Mouse (Mus musculus) hindbrain, embryonic 16.5 days (tissue): ENCODE results near the gene Parp3. TPM values are rescaled to one million over a fixed set of nuclear protein-coding genes. Genes with fewer than 3 reads are reported as not detected.

ENCODE experiments used
- ATAC-seq: fragments of 200-750 bp; cut with Nextera tagmentation; 2 replicates; pipeline ENCODE4 v1.8.0; 2017; ENCODE audit warnings: moderate TSS enrichment, moderate library complexity
- H3K27ac ChIP-seq: fragments of 300-500 bp; sonication (generic); 2 replicates; pipeline ENCODE4 v1.5.1; 2014; ENCODE audit warnings: low read depth, mild to moderate bottlenecking, control low read depth, low read length, moderate library complexity
- H3K27me3 ChIP-seq: fragments of 300-500 bp; sonication (generic); replicated peaks from 2 replicates; pipeline ENCODE4 v1.6.1; 2014; ENCODE audit warnings: low read length; ENCODE audit not compliant: control insufficient read depth, insufficient read depth
- H3K36me3 ChIP-seq: fragments of 300-500 bp; sonication (generic); 2 replicates; pipeline ENCODE4 v1.6.1; 2014; ENCODE audit warnings: mild to moderate bottlenecking, low read length, moderate library complexity, mixed read lengths; ENCODE audit not compliant: control insufficient read depth, insufficient read depth
- H3K4me1 ChIP-seq: fragments of 300-500 bp; sonication (generic); 2 replicates; pipeline ENCODE4 v1.6.1; 2014; ENCODE audit warnings: low read depth, low read length; ENCODE audit not compliant: control insufficient read depth, insufficient read depth
- H3K4me2 ChIP-seq: fragments of 300-500 bp; sonication (generic); 2 replicates; pipeline ENCODE4 v1.6.1; 2014; ENCODE audit warnings: mild to moderate bottlenecking, low read length, control low read depth, moderate library complexity
- H3K4me3 ChIP-seq: fragments of 300-500 bp; sonication (generic); 2 replicates; pipeline ENCODE4 v1.5.1; 2014; ENCODE audit warnings: mild to moderate bottlenecking, low read length, control low read depth, moderate library complexity
- H3K9ac ChIP-seq: fragments of 300-500 bp; sonication (generic); 2 replicates; pipeline ENCODE4 v1.6.1; 2014; ENCODE audit warnings: low read depth, mild to moderate bottlenecking, control low read depth, low read length, moderate library complexity
- H3K9me3 ChIP-seq: fragments of 300-500 bp; sonication (generic); 2 replicates; pipeline ENCODE4 v1.6.1; 2014; ENCODE audit warnings: mild to moderate bottlenecking, low read length, moderate library complexity; ENCODE audit not compliant: control insufficient read depth
- whole genome bisulfite sequencing: fragments of 180-500 bp; shearing (Covaris S2); extraction: QIAGEN DNeasy Blood & Tissue Kit; methylation state at CpG from one replicate; pipeline ENCODE4 v1.1.7; 2014; 5-methylcytosine and 5-hydroxymethylcytosine counted together
- polyA plus RNA-seq: library from polyadenylated mRNA; unstranded; fragments of >200 nt; fragmentation: Nextera tagmentation; extraction: Ambion mirVana; gene quantifications from 2 replicates; pipeline ENCODE4 v1.2.1, GENCODE M21; 2015

Gene Parp3
- polyA plus RNA-seq, 1 experiment from 2014 or later, result 1.3 TPM

GRCm38 (mm10) chr9:106471892-106472291, 4.9 kb downstream of the Parp3 start:
- Histone ChIP-seq H3K27ac (no peak overlapping the region), H3K9ac (no peak overlapping the region), H3K36me3 (no peaks in the 10 kb centered on the region), H3K4me2 (no peak overlapping the region), H3K4me3 (no peak overlapping the region), H3K9me3 (no peaks in the 10 kb centered on the region), H3K27me3 (no peaks in the 10 kb centered on the region), H3K4me1 (no peaks in the 10 kb centered on the region; the same call in 1 of the 2 replicates)
- 29% methylated on average over 5 of the region's 5 CpGs for WGBS
- no peak for ATAC-seq

- no peak overlapping the region for H3K9ac ChIP-seq
- H3K27me3 ChIP-seq, result no peaks in the 10 kb centered on the region
- no peak overlapping the region for H3K4me2 ChIP-seq
- H3K4me1 ChIP-seq, result no peaks in the 10 kb centered on the region; the same call in 1 of the 2 replicates
- no peaks in the 10 kb centered on the region for H3K36me3 ChIP-seq
- no peaks in the 10 kb centered on the region for H3K9me3 ChIP-seq
- H3K4me3 ChIP-seq, result no peak overlapping the region
- H3K27ac ChIP-seq, result no peak overlapping the region
- WGBS, result 70% methylated on average over 14 of the region's 14 CpGs
- no peak for ATAC-seq
These were observed 5.6 kb downstream of the Parp3 start for GRCm38 (mm10) chr9:106470991-106471750.

GRCm38 (mm10) chr9:106469776-106470175, 7.0 kb downstream of the Parp3 start:
- H3K4me3 ChIP-seq, result no peak overlapping the region
- WGBS, result 81% methylated on average over 9 of the region's 9 CpGs
- no peaks in the 10 kb centered on the region for H3K36me3 ChIP-seq
- H3K9me3 ChIP-seq, result no peaks in the 10 kb centered on the region
- H3K9ac ChIP-seq, result no peak overlapping the region
- ATAC-seq, result no peak
- H3K4me1 ChIP-seq, result peaks cover 12% of the 10 kb centered on the region
- no peak overlapping the region for H3K27ac ChIP-seq
- no peak overlapping the region for H3K4me2 ChIP-seq
- H3K27me3 ChIP-seq, result no peaks in the 10 kb centered on the region

GRCm38 (mm10) chr9:106469317-106469716, 7.4 kb downstream of the Parp3 start:
- ATAC-seq, result no peak
- Histone ChIP-seq H3K27ac (no peak overlapping the region), H3K27me3 (no peaks in the 10 kb centered on the region), H3K9me3 (no peaks in the 10 kb centered on the region), H3K4me3 (no peak overlapping the region), H3K36me3 (peaks cover under 1% of the 10 kb centered on the region; the same call in 1 of the 2 replicates), H3K9ac (no peak overlapping the region), H3K4me2 (no peak overlapping the region), H3K4me1 (peaks cover 17% of the 10 kb centered on the region)
- 78% methylated on average over 6 of the region's 6 CpGs for WGBS

- Histone ChIP-seq H3K27me3 (no peaks in the 10 kb centered on the region), H3K4me2 (no peak overlapping the region), H3K27ac (no peak overlapping the region), H3K4me1 (peaks cover 18% of the 10 kb centered on the region), H3K9ac (no peak overlapping the region), H3K36me3 (peaks cover 10% of the 10 kb centered on the region), H3K4me3 (no peak overlapping the region), H3K9me3 (no peaks in the 10 kb centered on the region)
- WGBS, result 81% methylated on average over 7 of the region's 7 CpGs
- no peak for ATAC-seq
These were observed 9.0 kb downstream of the Parp3 start for GRCm38 (mm10) chr9:106467746-106468145.

- Histone ChIP-seq H3K4me2 (no peak overlapping the region), H3K36me3 (peaks cover 16% of the 10 kb centered on the region), H3K9me3 (no peaks in the 10 kb centered on the region), H3K9ac (no peak overlapping the region), H3K27ac (no peak overlapping the region), H3K27me3 (no peaks in the 10 kb centered on the region), H3K4me1 (peaks cover 18% of the 10 kb centered on the region), H3K4me3 (no peak overlapping the region)
- 88% methylated on average over 6 of the region's 6 CpGs for WGBS
- ATAC-seq, result no peak
These were observed 10.0 kb downstream of the Parp3 start for GRCm38 (mm10) chr9:106466721-106467120.

- Histone ChIP-seq H3K9ac (peak within 1 kb of the TSS; percentile 83), H3K36me3 (peaks cover 20% of the 10 kb centered on the region), H3K9me3 (no peaks in the 10 kb centered on the region), H3K27ac (peak within 1 kb of the TSS; percentile 93), H3K27me3 (no peaks in the 10 kb centered on the region), H3K4me1 (peaks cover 18% of the 10 kb centered on the region), H3K4me2 (peak within 1 kb of the TSS; percentile 97), H3K4me3 (peak within 1 kb of the TSS; percentile 57)
- WGBS, result 27% methylated on average over 19 of the region's 26 CpGs
- ATAC-seq, result peak; percentile 60
These were observed 11.1 kb downstream of the Parp3 start, which contains the start of gene Gpr62 for GRCm38 (mm10) chr9:106465571-106466200. TSS of gene Gpr62 (minus strand) at chr9:106465938.

GRCm38 (mm10) chr9:106464751-106465541, 11.8 kb downstream of the Parp3 start:
- H3K4me1 ChIP-seq, result peaks cover 18% of the 10 kb centered on the region
- H3K36me3 ChIP-seq, result peaks cover 23% of the 10 kb centered on the region
- WGBS, result 2% methylated on average over 74 of the region's 99 CpGs
- peak overlapping the region; percentile 83 for H3K9ac ChIP-seq
- peak overlapping the region; percentile 97 for H3K4me2 ChIP-seq
- peak; percentile 84 for ATAC-seq
- no peaks in the 10 kb centered on the region for H3K9me3 ChIP-seq
- H3K27ac ChIP-seq, result peak overlapping the region; percentile 93
- H3K27me3 ChIP-seq, result no peaks in the 10 kb centered on the region
- peak overlapping the region; percentile 57 for H3K4me3 ChIP-seq
